Mouse (Mus musculus): Measurements from ENCODE around the gene Hoxb8. TPM values are rescaled to one million over a fixed set of nuclear protein-coding genes. Genes with fewer than 3 reads are reported as not detected.
A peak's percentile ranks its signal among the peaks of the same experiment; 100 is the strongest.

Gene Hoxb8
- total RNA-seq, 1 experiment, result 0.18 TPM

DNA sequence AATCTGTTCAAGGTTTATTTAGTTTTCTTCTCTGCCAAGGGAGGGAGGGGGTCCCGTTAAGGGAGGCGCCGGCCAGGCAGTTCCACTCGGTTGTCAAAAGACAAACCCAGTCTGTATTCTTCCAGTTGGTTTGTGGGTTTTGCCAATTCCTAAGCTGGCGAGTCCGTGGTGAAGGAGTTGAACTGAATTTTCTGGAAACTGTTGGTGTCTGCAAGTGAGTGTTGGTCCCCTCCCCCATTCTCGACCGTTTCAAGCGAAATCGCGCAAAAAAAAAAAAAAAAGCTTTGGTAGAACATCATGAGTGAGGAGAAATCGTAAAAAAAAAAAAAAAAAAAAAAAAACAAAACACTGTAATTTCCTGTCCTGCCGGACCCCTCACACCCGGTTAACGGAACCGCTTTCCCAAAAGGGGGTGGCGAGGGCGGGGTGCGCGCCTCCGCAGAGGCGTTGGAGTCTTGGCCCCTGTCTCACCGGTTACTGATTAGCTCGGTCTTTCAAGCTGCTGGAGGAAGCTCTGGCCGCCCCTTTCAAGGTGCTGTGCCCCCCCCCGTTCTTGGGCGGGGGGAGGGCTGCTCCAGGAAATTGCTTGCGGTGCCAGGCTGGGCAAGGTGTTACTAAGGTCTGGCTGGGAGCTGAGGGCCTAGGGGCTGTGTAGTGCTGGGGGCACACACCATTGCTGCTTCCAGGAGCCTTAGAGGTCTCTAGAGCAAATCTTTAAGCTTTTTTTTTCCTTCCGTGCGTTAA, 13.6 kb downstream of the Hoxb8 start:
- Histone ChIP-seq H3K27ac (ENCODE audit: insufficient read depth, low read depth, low read length, poor library complexity, severe bottlenecking) (no peak overlapping the region), H3K36me3 (ENCODE audit: control insufficient read depth, insufficient read depth, low read length, poor library complexity, severe bottlenecking) (no peaks in the 10 kb centered on the region)

GRCm38 (mm10) chr11:96296997-96297396, 15.3 kb downstream of the Hoxb8 start:
- Histone ChIP-seq H3K27ac (ENCODE audit: insufficient read depth, low read depth, low read length, poor library complexity, severe bottlenecking) (no peak overlapping the region), H3K4me1 (ENCODE audit: control insufficient read depth in 2 of 2, insufficient read depth in 2 of 2, low read length in 2 of 2, poor library complexity in 1 of 2) (no peaks in the 10 kb centered on the region; a peak in 2 of 4 replicates), H3K4me3 (ENCODE audit: insufficient read depth in 1 of 2, low read depth in 1 of 2, low read length in 2 of 2, poor library complexity in 1 of 2, severe bottlenecking in 1 of 2) (no peak overlapping the region), H3K36me3 (ENCODE audit: control insufficient read depth, insufficient read depth, low read length, poor library complexity, severe bottlenecking) (no peaks in the 10 kb centered on the region), H3K9me3 (ENCODE audit: control insufficient read depth, insufficient read depth, low read depth, low read length) (no peaks in the 10 kb centered on the region), H3K9ac (ENCODE audit: insufficient read depth, low read depth, low read length, poor library complexity, severe bottlenecking) (no peak overlapping the region)
- no peak for DNase-seq (ENCODE audit: low read depth, low spot score)
- in situ Hi-C loops (cut with MboI; ENCODE audit: low sequenced_read_pairs in 2 of 2, unreplicated experiment in 2 of 2), result loop anchor here (10.0 to 25.0 kb wide), 2 partner anchors 58 to 565 kb away; partner anchors contain the start of gene Hoxb2 (in 1 of the 2)
- TF ChIP-seq ZNF384 (IDR thresholded peaks at IDR 0.05; ENCODE audit: low read depth, low read length) (no peak), CHD2 (IDR thresholded peaks at IDR 0.05; ENCODE audit: low read depth, low read length) (no peak), MAFK (IDR thresholded peaks at IDR 0.05; ENCODE audit: insufficient read depth, low read depth, low read length) (no peak), ZC3H11A (IDR thresholded peaks at IDR 0.05; ENCODE audit: borderline replicate concordance, low read depth, low read length) (no peak), HCFC1 (IDR thresholded peaks at IDR 0.05; ENCODE audit: borderline replicate concordance, insufficient read depth, low read length) (no peak)

More for the DNA sequence above, 13.6 kb downstream of the Hoxb8 start:
- no peaks in the 10 kb centered on the region; a peak in 2 of 4 replicates for H3K4me1 ChIP-seq (ENCODE audit: control insufficient read depth in 2 of 2, insufficient read depth in 2 of 2, low read length in 2 of 2, poor library complexity in 1 of 2)
- H3K9ac ChIP-seq (ENCODE audit: insufficient read depth, low read depth, low read length, poor library complexity, severe bottlenecking), result no peak overlapping the region
- H3K9me3 ChIP-seq (ENCODE audit: control insufficient read depth, insufficient read depth, low read depth, low read length), result no peaks in the 10 kb centered on the region
- no peak overlapping the region for H3K4me3 ChIP-seq (ENCODE audit: insufficient read depth in 1 of 2, low read depth in 1 of 2, low read length in 2 of 2, poor library complexity in 1 of 2, severe bottlenecking in 1 of 2)
- TF ChIP-seq HCFC1 (IDR thresholded peaks at IDR 0.05; ENCODE audit: borderline replicate concordance, insufficient read depth, low read length) (no peak), ZNF384 (IDR thresholded peaks at IDR 0.05; ENCODE audit: low read depth, low read length) (peak; percentile 58), CHD2 (IDR thresholded peaks at IDR 0.05; ENCODE audit: low read depth, low read length) (no peak)
- DNase-seq (ENCODE audit: low read depth, low spot score), result no peak
- in situ Hi-C loops (cut with MboI; ENCODE audit: low sequenced_read_pairs in 2 of 2, unreplicated experiment in 2 of 2), result loop anchor here (10.0 to 25.0 kb wide), 2 partner anchors 60 to 567 kb away; partner anchors contain the start of gene Hoxb2 (in 1 of the 2)

GRCm38 (mm10) chr11:96297428-96297827, 15.7 kb downstream of the Hoxb8 start:
- in situ Hi-C loops (cut with MboI; ENCODE audit: low sequenced_read_pairs in 2 of 2, unreplicated experiment in 2 of 2), result loop anchor here (10.0 to 25.0 kb wide), 2 partner anchors 57 to 565 kb away; partner anchors contain the start of gene Hoxb2 (in 1 of the 2)
- DNase-seq (ENCODE audit: low read depth, low spot score), result no peak
- H3K4me3 ChIP-seq (ENCODE audit: insufficient read depth in 1 of 2, low read depth in 1 of 2, low read length in 2 of 2, poor library complexity in 1 of 2, severe bottlenecking in 1 of 2), result no peak overlapping the region
- H3K36me3 ChIP-seq (ENCODE audit: control insufficient read depth, insufficient read depth, low read length, poor library complexity, severe bottlenecking), result no peaks in the 10 kb centered on the region
- TF ChIP-seq HCFC1 (IDR thresholded peaks at IDR 0.05; ENCODE audit: borderline replicate concordance, insufficient read depth, low read length) (no peak), ZC3H11A (IDR thresholded peaks at IDR 0.05; ENCODE audit: borderline replicate concordance, low read depth, low read length) (no peak), CHD2 (IDR thresholded peaks at IDR 0.05; ENCODE audit: low read depth, low read length) (no peak), ZNF384 (IDR thresholded peaks at IDR 0.05; ENCODE audit: low read depth, low read length) (no peak), MAFK (IDR thresholded peaks at IDR 0.05; ENCODE audit: insufficient read depth, low read depth, low read length) (no peak)
- no peaks in the 10 kb centered on the region; a peak in 2 of 4 replicates for H3K4me1 ChIP-seq (ENCODE audit: control insufficient read depth in 2 of 2, insufficient read depth in 2 of 2, low read length in 2 of 2, poor library complexity in 1 of 2)
- no peak overlapping the region for H3K9ac ChIP-seq (ENCODE audit: insufficient read depth, low read depth, low read length, poor library complexity, severe bottlenecking)
- no peaks in the 10 kb centered on the region for H3K9me3 ChIP-seq (ENCODE audit: control insufficient read depth, insufficient read depth, low read depth, low read length)
- no peak overlapping the region for H3K27ac ChIP-seq (ENCODE audit: insufficient read depth, low read depth, low read length, poor library complexity, severe bottlenecking)

DNA sequence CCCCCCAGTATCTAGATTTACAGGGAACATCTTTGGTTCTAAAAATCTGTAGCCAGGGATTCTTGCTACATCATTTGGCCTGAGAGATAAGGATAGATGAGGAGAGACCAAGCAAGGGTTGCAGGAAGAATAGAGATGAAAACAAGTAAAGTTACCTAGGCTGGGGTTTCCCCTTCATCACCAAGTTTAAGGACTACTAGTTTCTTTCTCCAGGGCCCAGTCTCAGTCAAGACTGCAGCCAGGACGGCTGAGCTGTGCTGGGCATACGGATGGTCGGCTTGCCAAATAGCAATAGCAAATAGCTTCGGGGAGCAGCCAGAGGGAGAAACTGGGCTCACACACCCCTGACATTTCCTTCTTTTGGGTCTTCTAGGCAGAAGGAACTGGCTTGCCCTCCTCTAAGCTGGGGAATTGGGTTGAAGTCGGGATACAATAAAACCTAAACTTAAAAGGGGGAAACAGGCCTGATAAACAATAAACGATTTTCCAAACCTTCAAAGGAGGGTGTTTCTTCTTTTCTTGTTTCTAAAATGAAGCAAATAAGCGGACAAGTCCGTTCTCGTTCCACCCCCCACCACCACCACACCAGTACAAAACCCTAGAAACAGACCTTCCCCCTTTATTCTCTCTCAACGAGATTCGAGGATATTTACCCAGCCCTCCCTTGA, 16.4 kb downstream of the Hoxb8 start:
- no peak for DNase-seq (ENCODE audit: low read depth, low spot score)
- no peak overlapping the region for H3K27ac ChIP-seq (ENCODE audit: insufficient read depth, low read depth, low read length, poor library complexity, severe bottlenecking)
- no peak for TF ChIP-seq CHD2 (IDR thresholded peaks at IDR 0.05; ENCODE audit: low read depth, low read length)
- TF ChIP-seq ZC3H11A (IDR thresholded peaks at IDR 0.05; ENCODE audit: borderline replicate concordance, low read depth, low read length), result no peak
- no peak for TF ChIP-seq HCFC1 (IDR thresholded peaks at IDR 0.05; ENCODE audit: borderline replicate concordance, insufficient read depth, low read length)
- TF ChIP-seq ZNF384 (IDR thresholded peaks at IDR 0.05; ENCODE audit: low read depth, low read length), result no peak
- no peak for TF ChIP-seq MAFK (IDR thresholded peaks at IDR 0.05; ENCODE audit: insufficient read depth, low read depth, low read length)
- in situ Hi-C loops (cut with MboI; ENCODE audit: low sequenced_read_pairs in 2 of 2, unreplicated experiment in 2 of 2), result loop anchor here (10.0 to 25.0 kb wide), 2 partner anchors 57 to 564 kb away; partner anchors contain the start of gene Hoxb2 (in 1 of the 2)
- no peaks in the 10 kb centered on the region for H3K9me3 ChIP-seq (ENCODE audit: control insufficient read depth, insufficient read depth, low read depth, low read length)
- H3K36me3 ChIP-seq (ENCODE audit: control insufficient read depth, insufficient read depth, low read length, poor library complexity, severe bottlenecking), result no peaks in the 10 kb centered on the region
- no peak overlapping the region for H3K4me3 ChIP-seq (ENCODE audit: insufficient read depth in 1 of 2, low read depth in 1 of 2, low read length in 2 of 2, poor library complexity in 1 of 2, severe bottlenecking in 1 of 2)
- H3K9ac ChIP-seq (ENCODE audit: insufficient read depth, low read depth, low read length, poor library complexity, severe bottlenecking), result no peak overlapping the region
- H3K4me1 ChIP-seq (ENCODE audit: control insufficient read depth in 2 of 2, insufficient read depth in 2 of 2, low read length in 2 of 2, poor library complexity in 1 of 2), result no peaks in the 10 kb centered on the region; a peak in 2 of 4 replicates
